Mouse (Mus musculus) liver, adult 2 months (tissue): Measurements from ENCODE around the gene Tmem255b.

Experiments
- CTCF ChIP-seq: fragments of 200-500 bp; IDR thresholded peaks from 2 replicates; pipeline ENCODE4 v1.5.1; 2011; ENCODE audit warnings: low read depth, low read length, control low read depth
- POLR2A ChIP-seq: fragments of 200-500 bp; IDR thresholded peaks from 2 replicates; pipeline ENCODE4 v1.6.1; 2011; ENCODE audit warnings: low read length, control low read depth; ENCODE audit not compliant: insufficient read depth; ENCODE audit errors: extremely low read depth

GRCm38 (mm10) chr8:13462392-13462791 is 27.4 kb downstream of the Tmem255b start:
- TF ChIP-seq CTCF: 0 out of 2 replicates have a peak, but pooled peaks have one; percentile 3
- no peak for TF ChIP-seq POLR2A
